Mouse (Mus musculus): ENCODE measurements around the gene Pex10.

DNA sequence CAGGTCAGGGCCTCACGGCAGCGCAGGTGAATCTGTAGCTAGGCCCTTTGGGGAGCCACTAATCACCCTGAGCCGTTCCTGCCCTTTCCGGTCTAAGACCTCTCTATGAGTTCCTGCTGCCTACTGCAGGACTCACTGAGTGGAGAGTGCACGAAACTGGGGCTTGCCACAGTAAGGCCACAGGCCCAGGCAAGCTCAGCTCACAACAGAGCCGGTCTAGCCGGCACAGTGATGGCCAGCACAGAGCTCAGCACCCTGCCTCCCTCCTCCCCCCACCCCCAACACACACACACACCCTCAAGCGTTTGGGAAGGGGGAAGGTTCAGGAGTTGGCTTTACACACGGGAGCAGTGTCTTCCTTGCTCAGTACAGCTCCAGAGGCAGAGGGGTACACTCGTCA lies 8.5 kb upstream of the Pex10 start:
- no peak for TF ChIP-seq GATA1 (IDR thresholded peaks at IDR 0.05; ENCODE audit: low read length)
- no peak for TF ChIP-seq TAL1 (IDR thresholded peaks at IDR 0.05; ENCODE audit: low read length)

Measured in erythroblast, embryonic 14.5 days (primary cell).